Mouse (Mus musculus): Measurements from ENCODE around the gene Apobec2. TPM values are rescaled to one million over a fixed set of nuclear protein-coding genes. Genes with fewer than 3 reads are reported as not detected.

Apobec2 gene
- polyA plus RNA-seq, 1 experiment = not detected

DNA sequence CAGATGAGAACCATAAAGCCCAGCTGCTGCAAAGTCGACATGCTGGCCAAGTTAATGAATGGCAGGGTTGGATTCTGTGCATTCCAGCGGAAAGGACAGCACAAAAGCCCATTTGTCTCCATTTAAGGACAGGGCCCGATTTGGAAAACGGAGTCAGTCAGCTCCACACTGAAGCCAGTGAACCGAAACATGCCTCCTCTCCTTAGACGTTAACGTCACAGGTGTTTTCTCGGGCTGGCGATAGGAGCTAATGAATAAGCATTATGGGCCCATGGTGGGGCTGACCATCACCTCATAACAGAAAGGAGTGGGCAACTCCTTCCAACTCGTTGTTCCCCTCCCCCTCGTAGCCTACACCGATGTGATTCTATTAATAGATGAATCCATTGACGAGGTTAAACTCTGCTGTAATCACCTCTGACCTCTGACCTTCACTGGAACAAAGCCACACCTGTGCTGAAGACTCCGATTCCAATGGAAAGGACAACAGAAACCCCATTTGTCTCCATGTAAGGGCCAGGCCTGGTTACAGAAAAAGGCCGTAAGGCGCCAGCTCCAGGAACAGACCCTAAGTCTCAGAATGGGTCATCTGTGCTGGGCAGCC, 10.9 kb upstream of the Apobec2 start:
- no peaks in the 10 kb centered on the region; the same call in 1 of the 2 replicates for H3K9me3 ChIP-seq (ENCODE audit: control insufficient read depth, low read length)
- peaks cover 38% of the 10 kb centered on the region for H3K36me3 ChIP-seq (ENCODE audit: control insufficient read depth)
- no peaks in the 10 kb centered on the region for H3K27me3 ChIP-seq (ENCODE audit: control insufficient read depth)
- no peak for TF ChIP-seq GATA1 (IDR thresholded peaks at IDR 0.05; ENCODE audit: low read length)
- TF ChIP-seq TAL1 (IDR thresholded peaks at IDR 0.05; ENCODE audit: low read length) = no peak
- H3K4me1 ChIP-seq (ENCODE audit: control insufficient read depth) = peaks cover 35% of the 10 kb centered on the region
- no peak overlapping the region for H3K4me3 ChIP-seq (replicated peaks)

DNA sequence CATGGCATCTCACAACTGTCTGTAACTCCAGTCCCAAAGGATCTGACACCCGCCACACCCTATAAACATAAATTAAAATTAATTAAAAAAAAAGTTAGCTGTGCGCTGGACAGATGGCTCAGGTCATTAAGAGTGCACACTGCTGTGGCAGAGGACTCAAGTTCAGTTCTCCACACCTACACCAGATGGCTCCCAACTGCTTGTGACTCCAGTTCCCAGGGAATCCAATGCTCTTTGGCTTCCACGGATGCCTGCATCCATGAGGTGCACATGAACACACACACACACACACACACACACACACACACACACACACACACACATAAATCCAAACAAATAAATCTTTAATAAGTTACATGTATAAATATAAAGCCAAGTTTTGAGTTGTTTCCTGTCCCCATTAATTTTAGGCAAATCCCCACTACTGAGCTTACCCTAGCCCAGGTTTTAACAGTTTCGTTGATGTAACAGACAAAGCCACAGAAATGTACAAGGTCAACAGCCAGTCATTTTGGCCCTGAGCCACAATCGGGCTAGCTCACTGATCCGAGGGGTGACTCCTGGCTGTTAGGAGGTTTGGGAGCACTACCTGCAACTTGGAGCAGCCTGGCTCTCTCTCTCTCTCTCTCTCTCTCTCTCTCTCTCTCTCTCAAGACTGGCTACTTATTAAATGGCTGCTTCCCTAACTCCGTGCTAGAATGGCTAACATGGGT, 10.2 kb upstream of the Apobec2 start:
- peaks cover 31% of the 10 kb centered on the region for H3K36me3 ChIP-seq (ENCODE audit: control insufficient read depth)
- H3K27me3 ChIP-seq (ENCODE audit: control insufficient read depth) = no peaks in the 10 kb centered on the region
- TF ChIP-seq TAL1 (IDR thresholded peaks at IDR 0.05; ENCODE audit: low read length) (no peak), GATA1 (IDR thresholded peaks at IDR 0.05; ENCODE audit: low read length) (no peak)
- peaks cover 29% of the 10 kb centered on the region for H3K4me1 ChIP-seq (ENCODE audit: control insufficient read depth)
- H3K4me3 ChIP-seq (replicated peaks) = no peak overlapping the region
- H3K9me3 ChIP-seq (ENCODE audit: control insufficient read depth, low read length) = no peaks in the 10 kb centered on the region; the same call in 1 of the 2 replicates

DNA sequence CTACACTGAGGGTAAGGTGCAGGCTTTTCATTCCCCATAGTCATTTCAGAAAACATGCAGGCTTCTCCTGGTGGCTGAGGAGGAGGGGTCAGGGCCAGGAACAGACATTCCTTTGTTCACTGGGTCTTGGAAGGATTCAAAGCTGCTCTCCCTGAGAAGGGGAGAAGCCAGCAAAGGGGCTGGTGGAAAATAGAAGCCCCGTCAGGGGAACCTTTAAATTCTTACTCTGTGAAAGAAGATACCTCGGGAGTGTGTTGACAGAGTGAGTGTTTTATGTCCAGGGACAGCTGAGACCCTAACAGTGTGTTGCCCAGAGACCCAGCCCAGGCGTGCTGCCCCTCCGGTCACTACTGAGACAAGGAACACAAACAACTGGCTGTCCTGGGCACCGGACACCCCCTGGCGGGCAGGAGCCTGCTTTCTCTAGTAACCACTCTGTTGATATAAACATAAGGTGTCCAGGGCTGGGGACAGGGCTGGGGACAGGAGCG, 4.7 kb upstream of the Apobec2 start:
- TF ChIP-seq GATA1 (IDR thresholded peaks at IDR 0.05; ENCODE audit: low read length) = no peak
- TF ChIP-seq TAL1 (IDR thresholded peaks at IDR 0.05; ENCODE audit: low read length) = no peak
- H3K4me1 ChIP-seq (ENCODE audit: control insufficient read depth) = peaks cover 19% of the 10 kb centered on the region

DNA sequence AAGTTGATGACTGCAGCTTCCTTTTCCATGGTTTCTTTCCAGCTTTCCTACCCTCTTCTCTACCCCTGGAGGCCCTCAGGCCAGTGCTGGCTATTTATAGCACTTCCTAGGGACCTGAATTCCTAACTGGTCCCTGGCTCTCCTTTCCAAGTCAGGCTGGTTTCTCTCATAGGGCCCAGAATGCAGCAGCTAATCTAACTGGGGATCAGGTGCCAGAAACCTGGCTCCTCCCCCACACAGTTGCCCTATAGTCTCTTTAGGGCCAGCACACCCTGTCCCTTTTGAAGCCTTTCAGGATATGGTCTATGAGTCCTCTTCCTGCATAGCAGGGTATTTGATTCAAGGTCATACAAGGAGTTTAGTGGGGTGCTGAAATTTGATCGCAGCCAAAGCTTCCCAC, 3.8 kb upstream of the Apobec2 start:
- no peak overlapping the region for H3K4me3 ChIP-seq (replicated peaks)
- H3K9me3 ChIP-seq (ENCODE audit: control insufficient read depth, low read length) = no peaks in the 10 kb centered on the region
- H3K4me1 ChIP-seq (ENCODE audit: control insufficient read depth) = peaks cover 26% of the 10 kb centered on the region
- TF ChIP-seq GATA1 (IDR thresholded peaks at IDR 0.05; ENCODE audit: low read length) (no peak), TAL1 (IDR thresholded peaks at IDR 0.05; ENCODE audit: low read length) (no peak)
- H3K27me3 ChIP-seq (ENCODE audit: control insufficient read depth) = no peaks in the 10 kb centered on the region
- H3K36me3 ChIP-seq (ENCODE audit: control insufficient read depth) = no peaks in the 10 kb centered on the region

More for the DNA sequence above, 4.7 kb upstream of the Apobec2 start:
- no peaks in the 10 kb centered on the region for H3K9me3 ChIP-seq (ENCODE audit: control insufficient read depth, low read length)
- H3K27me3 ChIP-seq (ENCODE audit: control insufficient read depth) = no peaks in the 10 kb centered on the region
- H3K36me3 ChIP-seq (ENCODE audit: control insufficient read depth) = no peaks in the 10 kb centered on the region
- H3K4me3 ChIP-seq (replicated peaks) = no peak overlapping the region

DNA sequence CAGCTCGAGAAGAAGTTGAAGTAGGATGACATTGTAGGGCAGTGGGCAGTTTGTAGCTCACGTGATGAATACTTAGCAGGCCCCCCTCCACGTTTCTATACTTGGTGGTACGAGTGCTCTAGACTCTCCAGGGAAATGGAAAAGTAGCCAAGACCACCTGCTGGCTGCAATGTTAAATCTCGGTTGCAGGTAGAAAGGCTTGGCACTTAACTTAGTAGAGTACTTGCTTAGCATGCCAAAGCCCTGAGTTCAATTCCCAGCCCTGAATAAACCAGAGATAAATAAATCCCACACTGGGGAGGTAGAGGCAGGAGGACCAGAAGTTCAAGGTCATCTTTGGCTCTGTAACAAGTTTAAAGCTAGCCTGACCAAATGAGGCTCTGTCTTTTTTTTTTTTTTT, 1.7 kb upstream of the Apobec2 start:
- TF ChIP-seq GATA1 (IDR thresholded peaks at IDR 0.05; ENCODE audit: low read length) = no peak
- TF ChIP-seq TAL1 (IDR thresholded peaks at IDR 0.05; ENCODE audit: low read length) = no peak
- H3K4me3 ChIP-seq (replicated peaks) = no peak overlapping the region
- peaks cover 33% of the 10 kb centered on the region for H3K4me1 ChIP-seq (ENCODE audit: control insufficient read depth)

DNA sequence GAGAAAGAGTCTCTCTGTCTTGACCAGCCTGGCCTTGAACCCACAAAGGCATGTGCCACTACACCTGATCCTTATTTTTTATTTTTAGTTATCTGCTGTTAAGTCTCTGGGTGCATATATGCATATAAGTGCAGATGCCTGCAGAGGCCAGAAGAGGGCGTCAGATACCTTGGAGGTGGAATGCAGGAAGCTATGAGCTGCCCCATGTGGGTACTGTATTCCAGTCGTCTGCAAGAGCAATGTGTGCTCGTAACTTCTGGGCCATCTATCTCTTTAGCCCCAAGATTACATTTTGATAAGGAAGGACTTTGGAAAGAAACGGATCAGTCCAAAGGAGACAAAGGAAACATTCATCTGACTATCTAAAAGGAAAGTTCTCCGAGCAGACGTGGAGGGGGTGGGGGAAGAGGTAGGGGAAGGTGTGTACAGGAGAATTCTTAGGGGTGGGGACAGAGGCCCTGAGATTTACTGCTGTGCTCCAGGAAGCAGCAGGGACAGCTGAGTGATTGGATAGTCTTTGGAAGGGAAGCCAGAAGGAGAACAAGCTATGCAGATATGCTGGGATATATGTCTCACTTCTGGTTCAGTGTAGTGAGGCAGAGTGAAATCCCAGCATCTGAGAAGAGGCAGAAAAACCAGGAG, 1.1 kb upstream of the Apobec2 start:
- no peaks in the 10 kb centered on the region for H3K9me3 ChIP-seq (ENCODE audit: control insufficient read depth, low read length)
- H3K36me3 ChIP-seq (ENCODE audit: control insufficient read depth) = no peaks in the 10 kb centered on the region
- H3K4me1 ChIP-seq (ENCODE audit: control insufficient read depth) = peaks cover 33% of the 10 kb centered on the region
- H3K4me3 ChIP-seq (replicated peaks) = no peak overlapping the region
- TF ChIP-seq TAL1 (IDR thresholded peaks at IDR 0.05; ENCODE audit: low read length) (no peak), GATA1 (IDR thresholded peaks at IDR 0.05; ENCODE audit: low read length) (no peak)
- no peaks in the 10 kb centered on the region for H3K27me3 ChIP-seq (ENCODE audit: control insufficient read depth)

More for the DNA sequence above, 1.7 kb upstream of the Apobec2 start:
- Histone ChIP-seq H3K9me3 (ENCODE audit: control insufficient read depth, low read length) (no peaks in the 10 kb centered on the region), H3K27me3 (ENCODE audit: control insufficient read depth) (no peaks in the 10 kb centered on the region), H3K36me3 (ENCODE audit: control insufficient read depth) (no peaks in the 10 kb centered on the region)

DNA sequence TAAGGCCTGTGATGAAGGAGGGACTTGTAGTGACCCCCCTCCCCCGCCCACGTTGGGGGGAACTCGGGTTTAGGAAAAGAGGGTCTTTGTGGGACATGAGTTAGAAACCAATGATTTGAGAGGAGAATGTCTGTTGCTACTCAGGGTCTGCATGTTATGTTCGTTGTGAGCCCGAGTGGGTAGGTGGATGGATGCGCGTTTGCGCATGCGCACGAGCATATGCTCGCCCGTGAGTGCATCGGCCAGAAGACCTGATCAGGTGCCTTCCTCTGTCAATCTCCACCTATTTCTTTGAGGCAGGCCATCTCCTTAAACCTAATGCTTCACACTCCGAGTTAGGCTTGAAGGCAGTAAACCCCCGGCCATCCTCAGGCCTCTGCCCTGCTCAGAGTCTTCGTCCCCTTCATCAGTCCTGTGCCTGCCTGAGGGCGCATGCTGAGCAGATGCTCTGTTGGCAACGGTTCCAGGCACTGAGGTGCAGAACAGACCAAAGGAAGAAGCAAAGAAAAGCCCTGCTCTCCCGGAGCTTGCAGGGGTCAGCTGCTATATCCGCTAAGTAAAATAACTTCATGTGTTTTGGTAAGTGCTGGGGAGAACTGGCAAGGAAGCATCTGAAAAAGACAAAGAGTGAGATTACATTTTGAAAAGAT, 401 bp upstream of the Apobec2 start:
- TF ChIP-seq TAL1 (IDR thresholded peaks at IDR 0.05; ENCODE audit: low read length) = no peak
- no peak for TF ChIP-seq GATA1 (IDR thresholded peaks at IDR 0.05; ENCODE audit: low read length)
- Histone ChIP-seq H3K36me3 (ENCODE audit: control insufficient read depth) (no peaks in the 10 kb centered on the region), H3K27me3 (ENCODE audit: control insufficient read depth) (no peaks in the 10 kb centered on the region), H3K4me1 (ENCODE audit: control insufficient read depth) (peaks cover 34% of the 10 kb centered on the region), H3K4me3 (replicated peaks) (no peak overlapping the region), H3K9me3 (ENCODE audit: control insufficient read depth, low read length) (no peaks in the 10 kb centered on the region)

DNA sequence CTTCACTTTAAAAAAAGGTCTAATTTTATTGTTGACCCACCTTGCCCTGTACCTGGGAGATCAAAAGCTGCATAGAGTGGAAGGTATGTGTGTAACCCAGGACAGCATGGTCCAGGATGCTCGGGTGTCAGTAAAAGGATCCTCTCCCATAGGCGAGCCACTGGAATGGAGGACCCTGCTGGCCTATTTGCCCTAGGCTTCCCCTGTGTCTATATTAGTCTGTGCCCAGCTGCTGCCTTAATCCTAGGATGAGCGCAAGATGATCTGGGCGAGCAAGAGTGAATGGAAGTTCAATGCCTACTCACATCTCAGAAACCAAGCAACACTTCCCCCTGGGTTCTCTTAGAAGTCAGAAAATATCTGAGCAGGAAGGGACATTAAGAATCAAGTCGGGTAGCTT, 1.7 kb downstream of the Apobec2 start:
- Histone ChIP-seq H3K36me3 (ENCODE audit: control insufficient read depth) (no peaks in the 10 kb centered on the region), H3K27me3 (ENCODE audit: control insufficient read depth) (no peaks in the 10 kb centered on the region), H3K9me3 (ENCODE audit: control insufficient read depth, low read length) (no peaks in the 10 kb centered on the region), H3K4me3 (replicated peaks) (no peak overlapping the region), H3K4me1 (ENCODE audit: control insufficient read depth) (peaks cover 33% of the 10 kb centered on the region)
- no peak for TF ChIP-seq TAL1 (IDR thresholded peaks at IDR 0.05; ENCODE audit: low read length)
- no peak for TF ChIP-seq GATA1 (IDR thresholded peaks at IDR 0.05; ENCODE audit: low read length)

DNA sequence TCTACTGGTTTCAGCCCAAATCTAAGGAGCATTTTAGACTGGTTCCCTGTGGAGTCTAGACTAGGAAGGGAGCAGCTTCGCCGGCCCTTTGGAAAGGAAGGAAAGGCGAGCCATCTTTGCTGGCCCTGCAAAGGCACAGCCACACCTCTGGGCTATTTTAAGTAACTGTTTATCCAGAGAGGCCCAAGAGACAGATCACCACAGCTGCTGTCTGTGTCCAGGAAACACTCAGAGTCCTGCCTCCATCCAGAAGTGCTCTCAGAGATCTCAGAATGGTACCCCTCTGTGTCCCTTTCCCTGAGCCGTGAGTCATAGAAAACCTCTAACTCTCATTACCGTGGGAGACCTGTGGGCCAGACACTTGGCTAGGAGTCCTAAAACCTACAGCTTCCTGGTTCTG, 2.3 kb downstream of the Apobec2 start:
- H3K9me3 ChIP-seq (ENCODE audit: control insufficient read depth, low read length) = no peaks in the 10 kb centered on the region
- H3K4me1 ChIP-seq (ENCODE audit: control insufficient read depth) = peaks cover 39% of the 10 kb centered on the region

More for the DNA sequence above, 2.3 kb downstream of the Apobec2 start:
- Histone ChIP-seq H3K36me3 (ENCODE audit: control insufficient read depth) (no peaks in the 10 kb centered on the region), H3K4me3 (replicated peaks) (no peak overlapping the region), H3K27me3 (ENCODE audit: control insufficient read depth) (no peaks in the 10 kb centered on the region)
- TF ChIP-seq GATA1 (IDR thresholded peaks at IDR 0.05; ENCODE audit: low read length) = no peak
- TF ChIP-seq TAL1 (IDR thresholded peaks at IDR 0.05; ENCODE audit: low read length) = no peak

Data from erythroblast, embryonic 14.5 days (primary cell).